Mouse (Mus musculus): ENCODE data around the gene Rapgef4.

- TF ChIP-seq POLR2A (IDR thresholded peaks at IDR 0.05; ENCODE audit: borderline replicate concordance, extremely low read depth, insufficient read depth, insufficient read length, poor library complexity, severe bottlenecking), result no peak
- no peak for TF ChIP-seq CTCF (IDR thresholded peaks at IDR 0.05; ENCODE audit: borderline replicate concordance, extremely low read depth, insufficient read depth, insufficient read length)
These were observed 1.1 kb upstream of the Rapgef4 start for GRCm38 (mm10) chr2:71979981-71980380.

All from brain, embryonic 14.5 days (tissue).